Mouse (Mus musculus) urinary bladder, postnatal 0 days (tissue): ENCODE data around the gene Dct. TPM values are rescaled to one million over a fixed set of nuclear protein-coding genes. Genes with fewer than 3 reads are reported as not detected.

Experiments used
- polyA plus RNA-seq: library from polyadenylated mRNA; unstranded; fragments of >200 nt; fragmentation: Nextera tagmentation; extraction: Ambion mirVana; gene quantifications from 2 replicates; pipeline ENCODE4 v1.2.1, GENCODE M21; 2015

Dct gene
- 0.30 and 0.35 TPM in 2 replicates for polyA plus RNA-seq

DNA sequence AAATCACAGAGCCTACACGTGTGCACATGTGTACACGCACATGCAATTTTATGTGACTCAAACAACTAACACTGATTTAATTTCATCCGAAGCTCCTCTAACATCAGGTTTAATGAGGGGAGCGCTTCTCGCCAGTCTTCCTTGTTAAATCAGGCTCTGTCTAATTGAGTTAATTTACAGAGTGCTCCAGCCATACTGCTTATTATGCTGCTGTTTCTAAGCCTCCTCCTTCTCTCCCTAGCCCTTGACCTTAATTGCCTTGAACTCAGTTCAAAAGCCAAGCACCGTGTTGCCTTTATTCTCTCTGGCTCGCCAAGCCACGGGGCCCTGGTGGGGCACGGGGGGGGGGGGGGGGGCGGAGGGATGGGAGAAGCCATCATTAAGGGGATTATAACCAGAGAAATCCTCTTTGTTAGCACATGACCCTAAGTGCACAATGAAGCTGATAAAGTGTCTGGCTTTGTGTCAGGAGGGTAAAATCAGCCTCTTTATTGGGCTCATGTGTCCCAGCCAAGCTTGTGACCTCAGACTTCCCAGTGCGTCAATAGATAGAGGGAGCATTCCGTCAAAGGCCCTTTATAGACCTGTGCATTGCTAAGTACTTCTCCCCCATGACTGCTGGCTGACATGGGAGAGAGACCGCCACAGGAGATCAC is at the start of gene Dct:
Gene Dct (minus strand): TSS at position 270 of the 656 bp plus-strand sequence.

Other genes with a start within 250 kb of the Dct start
- 20.5 and 21.0 TPM in 2 replicates for gene Tgds, start 80.5 kb upstream of the Dct start, polyA plus RNA-seq
- gene Gpr180, start 84.9 kb upstream of the Dct start, polyA plus RNA-seq, result 55.0 and 56.6 TPM in 2 replicates
- gene Sox21, start 184.8 kb upstream of the Dct start, polyA plus RNA-seq, result 0.06 TPM in 2 replicates
- not detected in 2 replicates for gene Gm9376, start 214.7 kb upstream of the Dct start, polyA plus RNA-seq